Mouse (Mus musculus) thymus, adult 2 months (tissue): ENCODE measurements around the gene Cmss1.

Source experiments
- CTCF ChIP-seq: fragments of 200-500 bp; IDR thresholded peaks from 2 replicates; pipeline ENCODE4 v1.5.1; 2012; ENCODE audit warnings: mild to moderate bottlenecking, control low read depth, low read length, moderate library complexity, borderline replicate concordance; ENCODE audit not compliant: control insufficient read depth, poor library complexity, insufficient read depth; ENCODE audit errors: extremely low read depth
- POLR2A ChIP-seq: fragments of 200-500 bp; IDR thresholded peaks from 2 replicates; pipeline ENCODE4 v1.6.1; 2012; ENCODE audit warnings: mild to moderate bottlenecking, low read length, control low read depth, moderate library complexity; ENCODE audit not compliant: control insufficient read depth, poor library complexity, insufficient read depth; ENCODE audit errors: extremely low read depth

DNA sequence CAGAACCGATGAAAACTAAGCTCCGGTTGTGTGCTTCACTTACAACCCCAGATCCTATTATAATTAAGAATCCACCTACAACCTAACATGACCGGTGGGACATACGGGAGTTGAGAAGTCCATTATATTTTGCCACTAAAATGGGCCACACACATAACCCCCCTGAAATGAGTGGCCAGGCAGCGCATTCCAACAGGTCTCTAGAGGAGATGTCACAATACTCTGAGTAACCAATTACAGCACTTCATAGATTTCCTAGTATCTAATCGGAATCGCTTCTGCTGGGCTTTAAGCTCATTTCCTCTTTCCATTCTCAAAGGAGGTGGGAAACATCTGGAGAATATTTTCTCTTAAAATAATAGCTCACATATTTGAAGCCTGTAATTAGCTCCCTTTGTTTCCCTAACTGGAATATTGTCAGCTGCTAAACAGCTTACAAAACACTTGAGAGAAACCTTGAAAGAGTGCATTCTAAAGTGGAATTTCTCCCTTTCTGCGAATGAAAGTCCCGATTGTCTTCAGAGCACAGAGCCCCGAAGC lies 34.8 kb upstream of the Cmss1 start:
- TF ChIP-seq CTCF = no peak
- TF ChIP-seq POLR2A = no peak
